Mouse (Mus musculus): ENCODE results near the gene Gm49601. TPM values are rescaled to one million over a fixed set of nuclear protein-coding genes. Genes with fewer than 3 reads are reported as not detected.

Gene Gm49601
- total and polyA plus RNA-seq, 3 experiments: 1.4 TPM; not detected in 2

- H3K27ac ChIP-seq (ENCODE audit: insufficient read depth, low read depth): no peak within 1 kb of the TSS
- H3K27me3 ChIP-seq (replicated peaks): peaks cover 75% of the 10 kb centered on the region
- H3K9ac ChIP-seq (ENCODE audit: insufficient read depth, low read depth): no peak within 1 kb of the TSS
- no peak for TF ChIP-seq TBP (conservative IDR thresholded peaks at IDR 0.05; ENCODE audit: low read depth, low read length)
- no peak for TF ChIP-seq ETS1 (conservative IDR thresholded peaks at IDR 0.05; ENCODE audit: low read depth, low read length)
- no peak for TF ChIP-seq USF2 (conservative IDR thresholded peaks at IDR 0.05; ENCODE audit: low read depth, low read length)
- TF ChIP-seq CTCF (conservative IDR thresholded peaks at IDR 0.05 in 1 of 2, IDR thresholded peaks at IDR 0.05 in 1 of 2; ENCODE audit: low read depth in 2 of 2, low read length in 2 of 2): no peak
- TF ChIP-seq MAZ (IDR thresholded peaks at IDR 0.05; ENCODE audit: low read depth, low read length): no peak
- no peak for TF ChIP-seq IRF4 (IDR thresholded peaks at IDR 0.05; ENCODE audit: low read depth, low read length)
- no peak for TF ChIP-seq NRF1 (IDR thresholded peaks at IDR 0.05; ENCODE audit: low read depth, low read length)
- TF ChIP-seq MXI1 (IDR thresholded peaks at IDR 0.05; ENCODE audit: low read depth, low read length): no peak
- no peak for TF ChIP-seq NELFE (IDR thresholded peaks at IDR 0.05; ENCODE audit: low read depth, low read length)
- TF ChIP-seq POLR2AphosphoS2 (IDR thresholded peaks at IDR 0.05; ENCODE audit: low read depth, low read length): no peak
- TF ChIP-seq POLR2A (IDR thresholded peaks at IDR 0.05; ENCODE audit: low read depth, low read length): no peak
- TF ChIP-seq BHLHE40 (IDR thresholded peaks at IDR 0.05; ENCODE audit: low read depth, low read length): no peak
- TF ChIP-seq TCF12 (IDR thresholded peaks at IDR 0.05; ENCODE audit: low read depth, low read length): no peak
- TF ChIP-seq MAFK (IDR thresholded peaks at IDR 0.05; ENCODE audit: insufficient replicate concordance, low read length): no peak
- TF ChIP-seq CHD1 (IDR thresholded peaks at IDR 0.05; ENCODE audit: low read depth, low read length): no peak
- TF ChIP-seq JUND (conservative IDR thresholded peaks at IDR 0.05; ENCODE audit: low read depth, low read length): no peak
- dilution Hi-C loops (cut with MboI; ENCODE audit: extremely low pct_ligation_motif_present, extremely low pct_unique_long_range_greater_than_20kb, low sequenced_read_pairs) (no loop called here), in situ Hi-C loops (cut with MboI; ENCODE audit: low pct_ligation_motif_present, low pct_unique_long_range_greater_than_20kb, low sequenced_read_pairs) (loop anchor here (5.0 kb wide), 1 partner anchor 270 kb away; no protein-coding TSS in a partner anchor)
- no peak within 1 kb of the TSS for H3K4me2 ChIP-seq (ENCODE audit: insufficient read depth, low read depth, poor library complexity, severe bottlenecking)
- no peak for DNase-seq (ENCODE audit: extremely low read depth)
- H3K4me1 ChIP-seq (ENCODE audit: control insufficient read depth in 1 of 2, insufficient read depth in 2 of 2): peaks cover 6 to 32% of the 10 kb centered on the region in 2 experiments
- peaks cover 11% of the 10 kb centered on the region for H3K9me3 ChIP-seq (replicated peaks; ENCODE audit: low read length)
- H3K79me2 ChIP-seq (replicated peaks; ENCODE audit: control insufficient read depth, extremely low read depth, insufficient read depth, poor library complexity, severe bottlenecking): no peaks in the 10 kb centered on the region
- no peaks in the 10 kb centered on the region for H3K36me3 ChIP-seq (replicated peaks in 1 of 2; ENCODE audit: control insufficient read depth in 1 of 2, insufficient read depth in 1 of 2, low read length in 1 of 2)
- no peak within 1 kb of the TSS for H3K4me3 ChIP-seq (replicated peaks in 1 of 3; ENCODE audit: low read depth in 2 of 3, low read length in 2 of 3, poor library complexity in 1 of 3)
These were observed 4.2 kb downstream of the Gm49601 start, which contains the start of gene Gp1bb for GRCm38 (mm10) chr16:18622019-18622418. TSS of gene Gp1bb (minus strand) at chr16:18622403.

- H3K79me2 ChIP-seq (replicated peaks; ENCODE audit: control insufficient read depth, extremely low read depth, insufficient read depth, poor library complexity, severe bottlenecking): no peaks in the 10 kb centered on the region
- H3K4me1 ChIP-seq (ENCODE audit: control insufficient read depth in 1 of 2, insufficient read depth in 2 of 2): peaks cover 6 to 28% of the 10 kb centered on the region in 2 experiments
- no peak for DNase-seq (ENCODE audit: extremely low read depth)
- peaks cover 11% of the 10 kb centered on the region for H3K9me3 ChIP-seq (replicated peaks; ENCODE audit: low read length)
- in situ Hi-C loops (cut with MboI; ENCODE audit: low pct_ligation_motif_present, low pct_unique_long_range_greater_than_20kb, low sequenced_read_pairs): loop anchor here (5.0 kb wide), 1 partner anchor 269 kb away; no protein-coding TSS in a partner anchor
- no peak overlapping the region for H3K4me3 ChIP-seq (replicated peaks in 1 of 3; ENCODE audit: low read depth in 2 of 3, low read length in 2 of 3, poor library complexity in 1 of 3)
- H3K9ac ChIP-seq (ENCODE audit: insufficient read depth, low read depth): no peak overlapping the region
- TF ChIP-seq ZKSCAN1 (IDR thresholded peaks at IDR 0.05; ENCODE audit: borderline replicate concordance, low read depth, low read length): no peak
- TF ChIP-seq CTCF (conservative IDR thresholded peaks at IDR 0.05 in 1 of 2, IDR thresholded peaks at IDR 0.05 in 1 of 2; ENCODE audit: low read depth in 2 of 2, low read length in 2 of 2): no peak
- TF ChIP-seq IRF4 (IDR thresholded peaks at IDR 0.05; ENCODE audit: low read depth, low read length): no peak
- dilution Hi-C loops (cut with MboI; ENCODE audit: extremely low pct_ligation_motif_present, extremely low pct_unique_long_range_greater_than_20kb, low sequenced_read_pairs): no loop called here
- no peak overlapping the region for H3K27ac ChIP-seq (ENCODE audit: insufficient read depth, low read depth)
- no peaks in the 10 kb centered on the region for H3K36me3 ChIP-seq (replicated peaks in 1 of 2; ENCODE audit: control insufficient read depth in 1 of 2, insufficient read depth in 1 of 2, low read length in 1 of 2)
- no peak overlapping the region for H3K4me2 ChIP-seq (ENCODE audit: insufficient read depth, low read depth, poor library complexity, severe bottlenecking)
- H3K27me3 ChIP-seq (replicated peaks): peaks cover 69% of the 10 kb centered on the region
These were observed 4.7 kb downstream of the Gm49601 start for GRCm38 (mm10) chr16:18621362-18622001.

Measured in CH12.LX (cell line).